Mouse (Mus musculus) kidney, postnatal 0 days (tissue): ENCODE results near the gene AL732309.1. TPM values are rescaled to one million over a fixed set of nuclear protein-coding genes. Genes with fewer than 3 reads are reported as not detected.

Source experiments
- ATAC-seq: fragments of 200-750 bp; cut with Nextera tagmentation; replicated peaks from 2 replicates; pipeline ENCODE4 v1.8.0; 2017; ENCODE audit warnings: low read depth, moderate number of reproducible peaks, moderate TSS enrichment, moderate library complexity; ENCODE audit not compliant: low FRiP score
- DNase-seq: peaks from one replicate; pipeline ENCODE4 v3.0.0-alpha.2; 2016; ENCODE audit warnings: low spot score
- H3K27ac ChIP-seq: fragments of 300-500 bp; sonication (generic); 2 replicates; pipeline ENCODE4 v1.5.1; 2014; ENCODE audit warnings: mild to moderate bottlenecking
- H3K27me3 ChIP-seq: fragments of 300-500 bp; sonication (generic); 2 replicates; pipeline ENCODE4 v1.6.1; 2014; ENCODE audit warnings: low read length, mixed read lengths; ENCODE audit not compliant: insufficient read depth
- H3K36me3 ChIP-seq: fragments of 300-500 bp; sonication (generic); 2 replicates; pipeline ENCODE4 v1.6.1; 2014; ENCODE audit warnings: low read length, mixed read lengths; ENCODE audit not compliant: insufficient read depth
- H3K4me1 ChIP-seq: fragments of 300-500 bp; sonication (generic); replicated peaks from 2 replicates; pipeline ENCODE4 v1.6.1; 2014; ENCODE audit warnings: antibody characterized with exemption, low read length, mixed read lengths; ENCODE audit not compliant: insufficient read depth
- H3K4me2 ChIP-seq: fragments of 300-500 bp; sonication (generic); 2 replicates; pipeline ENCODE4 v1.6.1; 2014; ENCODE audit warnings: mild to moderate bottlenecking, low read length, moderate library complexity, mixed read lengths
- H3K4me3 ChIP-seq: fragments of 300-500 bp; sonication (generic); replicated peaks from 2 replicates; pipeline ENCODE4 v1.5.1; 2014; ENCODE audit warnings: low read depth, low read length
- H3K9ac ChIP-seq: fragments of 300-500 bp; sonication (generic); 2 replicates; pipeline ENCODE4 v1.6.1; 2014; ENCODE audit warnings: low read depth, low read length
- H3K9me3 ChIP-seq: fragments of 300-500 bp; sonication (generic); replicated peaks from 2 replicates; pipeline ENCODE4 v1.6.1; 2016; ENCODE audit warnings: low read length, inconsistent platforms, mixed read lengths
- CTCF ChIP-seq: IDR thresholded peaks from 2 replicates; pipeline ENCODE4 v1.5.1; 2016; ENCODE audit warnings: antibody characterized with exemption, low read depth, mild to moderate bottlenecking, moderate library complexity
- WGBS: fragments of 180-500 bp; shearing (Covaris S2); extraction: QIAGEN DNeasy Blood & Tissue Kit; methylation state at CpG from one replicate; pipeline ENCODE4 v1.1.7; 2014; 5-methylcytosine and 5-hydroxymethylcytosine counted together
- polyA plus RNA-seq: library from polyadenylated mRNA; unstranded; fragments of >200 nt; fragmentation: Nextera tagmentation; extraction: Ambion mirVana; gene quantifications from 2 replicates; pipeline ENCODE4 v1.2.1, GENCODE M21; 2015

AL732309.1 gene
- polyA plus RNA-seq, 1 experiment from 2014 or later = 2.7 TPM

DNA sequence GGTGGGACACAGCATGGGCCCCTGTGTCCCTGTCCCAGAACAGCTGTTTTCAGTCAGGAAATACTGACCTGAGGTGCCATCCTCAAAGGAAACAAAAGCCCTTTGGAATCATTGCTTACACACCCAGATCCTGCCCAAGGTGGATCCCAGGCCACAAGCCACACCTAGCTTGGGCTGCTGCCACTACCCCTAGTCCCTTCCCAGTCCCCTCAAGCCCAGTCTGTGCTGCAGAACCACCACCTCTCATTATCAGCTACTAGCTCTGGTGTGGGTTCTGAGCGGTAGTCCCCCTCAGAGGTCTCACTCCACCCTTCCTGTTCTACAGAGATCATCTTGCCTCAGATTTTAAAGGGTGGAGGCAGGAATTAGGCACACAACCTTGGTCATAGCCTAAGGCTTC lies 39.7 kb upstream of the AL732309.1 start:
- no peak for ATAC-seq

DNA sequence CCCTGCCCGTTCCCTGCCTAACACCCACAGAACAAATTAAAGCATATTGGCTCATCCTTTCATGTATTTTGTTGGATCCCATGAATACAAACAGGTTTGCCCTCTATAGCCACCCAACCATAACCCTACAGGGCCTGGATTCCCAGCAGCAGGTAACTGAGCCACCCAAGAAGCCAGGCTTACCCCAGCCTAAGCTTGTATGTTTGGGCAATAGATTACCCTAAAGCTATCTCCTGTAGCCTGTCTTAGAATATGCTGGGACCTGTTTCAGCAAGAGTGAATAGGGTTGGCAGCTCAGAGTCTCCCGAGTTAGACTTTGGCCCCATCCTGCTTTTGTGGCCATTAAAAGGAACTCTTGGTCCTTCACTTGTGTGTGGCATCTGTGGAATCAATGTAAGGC lies 38.9 kb upstream of the AL732309.1 start:
- no peak overlapping the region for H3K4me3 ChIP-seq
- DNase-seq = no peak
- 85% methylated on average over 2 of the region's 2 CpGs for WGBS
- no peak overlapping the region for H3K4me2 ChIP-seq
- peaks cover 8% of the 10 kb centered on the region; the same call in 1 of the 2 replicates for H3K4me1 ChIP-seq
- H3K27me3 ChIP-seq = peaks cover 26% of the 10 kb centered on the region
- H3K27ac ChIP-seq = no peak overlapping the region; the same call in 1 of the 2 replicates
- no peaks in the 10 kb centered on the region for H3K9me3 ChIP-seq
- peaks cover 48% of the 10 kb centered on the region for H3K36me3 ChIP-seq
- ATAC-seq = no peak
- no peak for TF ChIP-seq CTCF
- no peak overlapping the region for H3K9ac ChIP-seq

More for the DNA sequence above, 39.7 kb upstream of the AL732309.1 start:
- Histone ChIP-seq H3K4me3 (no peak overlapping the region), H3K4me2 (no peak overlapping the region), H3K27me3 (peaks cover 34% of the 10 kb centered on the region), H3K36me3 (peaks cover 42% of the 10 kb centered on the region), H3K4me1 (peaks cover 12% of the 10 kb centered on the region; the same call in 1 of the 2 replicates), H3K27ac (peak overlapping the region; percentile 27), H3K9ac (no peak overlapping the region), H3K9me3 (no peaks in the 10 kb centered on the region)
- WGBS = 90% methylated on average over 1 of the region's 1 CpGs
- DNase-seq = no peak
- no peak for TF ChIP-seq CTCF

DNA sequence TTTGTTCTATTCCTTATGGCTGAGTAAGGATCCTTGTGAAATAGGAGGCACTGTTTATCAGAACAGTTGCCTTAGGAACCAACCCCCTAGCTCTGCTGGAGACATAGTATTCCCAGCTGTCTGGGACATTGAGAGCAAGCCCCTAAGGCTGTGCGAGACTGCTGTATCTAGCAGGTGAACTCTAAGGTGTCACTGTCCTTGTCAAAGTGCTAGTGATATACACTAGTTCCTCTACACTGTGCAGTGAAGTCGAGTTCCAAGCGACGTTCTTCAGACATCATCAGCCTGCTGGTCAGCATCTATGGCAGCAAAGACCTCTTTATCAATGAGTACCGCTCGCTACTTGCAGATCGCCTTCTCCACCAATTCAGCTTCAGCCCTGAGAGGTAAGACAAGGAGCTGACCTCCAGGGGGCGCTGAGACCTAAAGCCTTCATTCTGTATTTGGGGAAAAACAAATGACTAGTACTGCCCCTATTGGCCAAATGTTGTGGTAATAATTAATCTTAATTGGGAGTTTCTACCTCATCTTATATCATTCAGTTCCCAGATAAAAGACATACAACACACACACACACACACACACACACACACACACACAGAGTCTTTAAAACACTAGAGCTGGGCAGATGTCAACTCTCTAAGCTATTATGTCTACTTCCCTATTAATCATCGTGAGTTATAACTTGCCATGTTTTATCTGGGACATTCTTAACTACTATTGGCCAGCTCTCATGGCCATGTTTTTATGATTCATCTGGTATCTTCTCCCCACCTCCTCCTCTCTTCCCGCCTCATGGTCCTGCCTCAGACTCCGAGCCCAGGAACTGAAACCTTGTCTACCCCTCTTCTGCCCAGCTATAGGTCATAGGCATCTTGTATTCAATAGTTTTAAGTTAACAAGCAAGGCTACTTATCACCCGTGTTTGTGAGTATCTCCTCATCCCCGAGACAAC lies 32.5 kb upstream of the AL732309.1 start:
- H3K36me3 ChIP-seq = peaks cover 80% of the 10 kb centered on the region
- H3K4me2 ChIP-seq = no peak overlapping the region
- no peak overlapping the region for H3K4me3 ChIP-seq
- H3K27me3 ChIP-seq = no peaks in the 10 kb centered on the region
- H3K4me1 ChIP-seq = no peaks in the 10 kb centered on the region
- peak; percentile 95 for TF ChIP-seq CTCF
- no peaks in the 10 kb centered on the region for H3K9me3 ChIP-seq
- H3K9ac ChIP-seq = no peak overlapping the region
- WGBS = 62% methylated on average over 13 of the region's 13 CpGs
- ATAC-seq (no peak; the same call in 1 of the 2 replicates), DNase-seq (peak; percentile 89)
- no peak overlapping the region for H3K27ac ChIP-seq

GRCm38 (mm10) chr2:25273010-25273409 lies 26.3 kb upstream of the AL732309.1 start:
- peak overlapping the region; percentile 70 for H3K9ac ChIP-seq
- TF ChIP-seq CTCF = no peak
- 0 out of 2 replicates have a peak overlapping the region, but pooled peaks have one; percentile 51 for H3K27ac ChIP-seq
- DNase-seq (no peak), ATAC-seq (no peak)
- H3K4me1 ChIP-seq = peaks cover 19% of the 10 kb centered on the region
- no peaks in the 10 kb centered on the region for H3K27me3 ChIP-seq
- H3K4me2 ChIP-seq = peak overlapping the region; percentile 73
- H3K9me3 ChIP-seq = no peaks in the 10 kb centered on the region
- 27% methylated on average over 16 of the region's 16 CpGs for WGBS
- peak overlapping the region; percentile 59 for H3K4me3 ChIP-seq
- peaks cover 59% of the 10 kb centered on the region for H3K36me3 ChIP-seq

GRCm38 (mm10) chr2:25272515-25272914 lies 25.9 kb upstream of the AL732309.1 start:
- H3K9ac ChIP-seq = peak overlapping the region; percentile 70
- DNase-seq = no peak
- H3K36me3 ChIP-seq = peaks cover 54% of the 10 kb centered on the region
- under 1% methylated on average over 29 of the region's 29 CpGs for WGBS
- peak; percentile 63 for ATAC-seq
- peak overlapping the region; percentile 51 for H3K27ac ChIP-seq
- TF ChIP-seq CTCF = no peak
- H3K9me3 ChIP-seq = no peaks in the 10 kb centered on the region
- peaks cover 19% of the 10 kb centered on the region for H3K4me1 ChIP-seq
- peak overlapping the region; percentile 73 for H3K4me2 ChIP-seq
- peak overlapping the region; percentile 59 for H3K4me3 ChIP-seq
- no peaks in the 10 kb centered on the region for H3K27me3 ChIP-seq

GRCm38 (mm10) chr2:25271827-25272511 lies 25.3 kb upstream of the AL732309.1 start, which contains the start of the genes Ssna1 and Anapc2:
Ssna1 (minus strand) TSS chr2:25272438.
Anapc2 (plus strand) TSS chr2:25272478.
- peak; percentile 57 for TF ChIP-seq CTCF
- no peaks in the 10 kb centered on the region for H3K27me3 ChIP-seq
- H3K4me3 ChIP-seq = peak within 1 kb of the TSS; percentile 59
- H3K4me1 ChIP-seq = peaks cover 19% of the 10 kb centered on the region
- H3K9me3 ChIP-seq = no peaks in the 10 kb centered on the region
- WGBS = under 1% methylated on average over 52 of the region's 55 CpGs
- H3K4me2 ChIP-seq = peak within 1 kb of the TSS; percentile 73
- H3K36me3 ChIP-seq = peaks cover 51% of the 10 kb centered on the region
- peak within 1 kb of the TSS; percentile 86 for H3K27ac ChIP-seq
- DNase-seq (peak; percentile 97), ATAC-seq (peak; percentile 96)
- peak within 1 kb of the TSS; percentile 81 for H3K9ac ChIP-seq
